Mouse (Mus musculus): Measurements from ENCODE around the gene Pmel.

- TF ChIP-seq CTCF (IDR thresholded peaks at IDR 0.05; ENCODE audit: borderline replicate concordance, control insufficient read depth, extremely low read depth, insufficient read depth, low read length, poor library complexity): no peak
- no peak for TF ChIP-seq POLR2A (IDR thresholded peaks at IDR 0.05; ENCODE audit: control insufficient read depth, extremely low read depth, insufficient read depth, low read length, poor library complexity)
Measured at GRCm38 (mm10) chr10:128728059-128728458, 24.1 kb downstream of the Pmel start.

Data from thymus, adult 2 months (tissue).